Mouse (Mus musculus): ENCODE measurements around the gene Ambra1.

- TF ChIP-seq CTCF (IDR thresholded peaks at IDR 0.05; ENCODE audit: control insufficient read depth, insufficient read depth, low read length): no peak
- TF ChIP-seq POLR2A (IDR thresholded peaks at IDR 0.05; ENCODE audit: borderline replicate concordance, control insufficient read depth, low read depth, low read length): no peak
These were observed 23.5 kb upstream of the Ambra1 start for GRCm38 (mm10) chr2:91706456-91706855.

Data from bone marrow, adult 2 months (tissue).